Mouse (Mus musculus) stomach, postnatal 0 days (tissue): ENCODE data around the gene Por. TPM values are rescaled to one million over a fixed set of nuclear protein-coding genes. Genes with fewer than 3 reads are reported as not detected.

Source experiments
- ATAC-seq: fragments of 200-750 bp; cut with Nextera tagmentation; 2 replicates; pipeline ENCODE4 v1.8.0; 2017; ENCODE audit not compliant: low FRiP score, low TSS enrichment
- DNase-seq: peaks from one replicate; pipeline ENCODE4 v3.0.0-alpha.2; 2016; ENCODE audit warnings: low spot score
- H3K27ac ChIP-seq: fragments of 300-500 bp; sonication (generic); replicated peaks from 2 replicates; pipeline ENCODE4 v1.5.1; 2014; ENCODE audit warnings: mild to moderate bottlenecking, control low read depth
- H3K27me3 ChIP-seq: fragments of 300-500 bp; sonication (generic); 2 replicates; pipeline ENCODE4 v1.6.1; 2014; ENCODE audit warnings: low read length; ENCODE audit not compliant: control insufficient read depth, insufficient read depth
- H3K36me3 ChIP-seq: fragments of 300-500 bp; sonication (generic); 2 replicates; pipeline ENCODE4 v1.6.1; 2014; ENCODE audit warnings: low read length, mixed read lengths; ENCODE audit not compliant: control insufficient read depth, insufficient read depth
- H3K4me1 ChIP-seq: fragments of 300-500 bp; sonication (generic); replicated peaks from 2 replicates; pipeline ENCODE4 v1.6.1; 2014; ENCODE audit warnings: antibody characterized with exemption; ENCODE audit not compliant: control insufficient read depth, insufficient read depth
- H3K4me2 ChIP-seq: fragments of 300-500 bp; sonication (generic); replicated peaks from 2 replicates; pipeline ENCODE4 v1.6.1; 2014; ENCODE audit warnings: low read depth, mild to moderate bottlenecking, control low read depth, moderate library complexity
- H3K4me3 ChIP-seq: fragments of 300-500 bp; sonication (generic); 2 replicates; pipeline ENCODE4 v1.5.1; 2014; ENCODE audit warnings: low read depth, low read length, control low read depth
- H3K9ac ChIP-seq: fragments of 300-500 bp; sonication (generic); 2 replicates; pipeline ENCODE4 v1.6.1; 2014; ENCODE audit warnings: mild to moderate bottlenecking, low read length, control low read depth, mixed read lengths
- H3K9me3 ChIP-seq: fragments of 300-500 bp; sonication (generic); 2 replicates; pipeline ENCODE4 v1.6.1; 2016; ENCODE audit warnings: low read length; ENCODE audit not compliant: control insufficient read depth
- CTCF ChIP-seq: IDR thresholded peaks from 2 replicates; pipeline ENCODE4 v1.5.1; 2016; ENCODE audit warnings: antibody characterized with exemption, low read depth, mild to moderate bottlenecking, moderate library complexity
- EP300 ChIP-seq: optimal IDR thresholded peaks from 2 replicates; pipeline ENCODE3; 2016; ENCODE audit warnings: antibody characterized with exemption
- WGBS: fragments of 180-500 bp; shearing (Covaris S2); extraction: QIAGEN DNeasy Blood & Tissue Kit; methylation state at CpG from one replicate; pipeline ENCODE4 v1.1.7; 2014; 5-methylcytosine and 5-hydroxymethylcytosine counted together
- polyA plus RNA-seq: library from polyadenylated mRNA; unstranded; fragments of >200 nt; fragmentation: Nextera tagmentation; extraction: Ambion mirVana; gene quantifications from 2 replicates; pipeline ENCODE4 v1.2.1, GENCODE M21; 2015

The Por gene
- polyA plus RNA-seq, 1 experiment from 2014 or later, result 177 TPM

DNA sequence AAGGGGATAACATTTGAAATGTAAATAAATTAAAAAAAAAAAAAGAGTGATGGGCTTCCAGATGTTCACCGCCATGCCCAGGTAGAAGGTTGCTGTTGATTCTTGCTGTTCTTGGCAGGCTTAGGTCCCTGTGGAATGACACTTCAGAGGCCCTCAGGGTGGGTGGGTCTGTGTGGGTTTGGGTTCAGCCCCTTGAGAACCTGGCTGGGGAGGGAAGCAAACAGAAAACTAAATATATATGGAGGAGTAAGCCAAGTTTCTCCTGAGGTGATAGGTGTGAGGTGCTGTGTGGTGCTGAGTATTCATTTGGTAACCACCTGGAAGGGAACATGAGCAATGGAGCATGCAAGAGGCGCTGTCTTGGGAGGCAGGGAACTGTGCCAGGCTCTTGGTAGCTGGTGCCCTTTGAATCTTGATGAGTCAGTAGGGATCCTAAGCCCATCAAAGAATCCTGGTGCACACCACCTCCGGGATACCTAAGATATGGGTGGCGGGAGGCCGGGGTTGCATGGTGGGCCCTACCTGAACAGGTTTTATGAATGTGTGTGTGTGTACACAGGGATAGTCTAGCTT lies 23.5 kb downstream of the Por start:
- no peak overlapping the region for H3K4me2 ChIP-seq
- no peak overlapping the region for H3K4me3 ChIP-seq
- ATAC-seq, result no peak
- no peaks in the 10 kb centered on the region for H3K4me1 ChIP-seq
- TF ChIP-seq CTCF (no peak), EP300 (no peak)
- WGBS, result 75% methylated on average over 5 of the region's 5 CpGs
- H3K36me3 ChIP-seq, result no peaks in the 10 kb centered on the region
- no peak overlapping the region for H3K9ac ChIP-seq
- no peak overlapping the region for H3K27ac ChIP-seq
- no peaks in the 10 kb centered on the region for H3K27me3 ChIP-seq
- no peak for DNase-seq
- H3K9me3 ChIP-seq, result no peaks in the 10 kb centered on the region

DNA sequence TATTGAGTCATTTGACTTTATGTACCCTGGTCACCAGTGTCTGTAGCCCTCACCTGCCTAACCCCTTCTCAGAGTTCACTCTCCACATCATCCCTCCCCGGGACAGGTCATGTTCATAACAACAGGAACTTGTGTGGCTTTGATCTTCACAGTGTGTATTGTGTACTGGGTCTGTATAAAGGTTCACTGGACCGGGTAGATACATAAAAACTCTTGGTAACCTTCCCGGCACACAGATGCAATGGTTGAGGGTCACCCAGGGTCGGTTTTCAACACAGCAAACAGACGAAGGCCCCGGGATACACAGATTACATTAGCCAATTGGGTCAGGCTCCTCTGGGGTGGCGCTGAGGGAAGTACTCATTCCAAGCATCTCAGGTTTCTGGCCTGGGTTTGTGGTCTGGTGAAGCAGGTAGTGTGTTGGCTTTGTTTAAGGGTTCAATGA lies 25.5 kb downstream of the Por start:
- Histone ChIP-seq H3K27me3 (no peaks in the 10 kb centered on the region), H3K9ac (no peak overlapping the region), H3K9me3 (no peaks in the 10 kb centered on the region), H3K4me1 (no peaks in the 10 kb centered on the region), H3K4me2 (no peak overlapping the region), H3K27ac (peak overlapping the region; percentile 36), H3K36me3 (no peaks in the 10 kb centered on the region), H3K4me3 (no peak overlapping the region)
- DNase-seq (peak; percentile 53), ATAC-seq (peak; percentile 88)
- TF ChIP-seq EP300 (no peak), CTCF (no peak)
- WGBS, result 41% methylated on average over 7 of the region's 7 CpGs

DNA sequence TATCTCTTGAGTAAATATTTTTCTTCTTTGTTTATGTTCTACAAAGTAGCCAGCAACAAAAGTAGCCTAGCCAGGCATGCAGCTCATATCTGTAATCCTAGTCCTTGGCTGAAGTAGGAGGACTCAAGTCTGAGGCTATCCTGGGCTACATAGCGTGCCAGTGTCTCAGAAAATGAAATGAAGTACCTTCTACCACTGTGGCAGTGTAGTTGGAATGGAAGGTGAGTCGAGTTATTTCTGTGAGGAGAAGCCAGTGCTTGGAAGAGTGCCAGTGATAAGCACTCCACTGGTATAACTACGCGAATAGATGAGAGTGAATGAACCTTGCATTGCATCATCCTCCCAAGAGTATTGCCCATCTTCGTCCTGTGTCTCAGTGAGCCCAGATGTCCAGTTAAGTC lies 27.9 kb downstream of the Por start:
- no peak for ATAC-seq
- H3K9ac ChIP-seq, result no peak overlapping the region
- no peaks in the 10 kb centered on the region for H3K9me3 ChIP-seq
- no peak overlapping the region for H3K4me2 ChIP-seq
- no peaks in the 10 kb centered on the region for H3K27me3 ChIP-seq
- H3K4me3 ChIP-seq, result no peak overlapping the region
- no peaks in the 10 kb centered on the region for H3K36me3 ChIP-seq
- no peak for DNase-seq
- WGBS, result 61% methylated on average over 5 of the region's 5 CpGs
- H3K4me1 ChIP-seq, result no peaks in the 10 kb centered on the region
- H3K27ac ChIP-seq, result no peak overlapping the region
- TF ChIP-seq CTCF, result no peak
- no peak for TF ChIP-seq EP300

DNA sequence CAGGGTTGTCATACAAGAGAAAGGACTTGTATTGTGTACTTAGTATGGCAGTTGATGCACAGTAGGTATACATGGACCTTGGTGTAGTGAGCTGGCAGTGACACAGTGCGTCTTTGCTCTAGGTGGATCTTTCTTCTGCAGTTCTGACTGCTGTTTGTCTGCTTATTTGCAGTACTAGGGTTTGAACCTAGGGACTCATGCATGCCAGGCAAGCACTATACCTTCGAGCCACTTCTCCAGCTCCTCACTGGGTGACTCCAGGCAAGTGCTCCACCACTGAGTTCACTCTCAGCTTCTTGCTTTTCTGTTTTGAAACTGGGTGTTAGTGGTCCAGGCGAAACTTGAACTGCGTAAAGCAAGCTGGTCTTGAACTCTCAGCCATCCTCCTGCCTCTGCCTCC lies 31.8 kb downstream of the Por start:
- ATAC-seq, result no peak
- Histone ChIP-seq H3K36me3 (no peaks in the 10 kb centered on the region), H3K9me3 (no peaks in the 10 kb centered on the region), H3K27me3 (no peaks in the 10 kb centered on the region), H3K9ac (no peak overlapping the region), H3K4me2 (no peak overlapping the region), H3K27ac (no peak overlapping the region), H3K4me1 (no peaks in the 10 kb centered on the region), H3K4me3 (no peak overlapping the region)
- TF ChIP-seq CTCF, result no peak
- no peak for TF ChIP-seq EP300
- no peak for DNase-seq
- WGBS, result 97% methylated on average over 4 of the region's 4 CpGs

DNA sequence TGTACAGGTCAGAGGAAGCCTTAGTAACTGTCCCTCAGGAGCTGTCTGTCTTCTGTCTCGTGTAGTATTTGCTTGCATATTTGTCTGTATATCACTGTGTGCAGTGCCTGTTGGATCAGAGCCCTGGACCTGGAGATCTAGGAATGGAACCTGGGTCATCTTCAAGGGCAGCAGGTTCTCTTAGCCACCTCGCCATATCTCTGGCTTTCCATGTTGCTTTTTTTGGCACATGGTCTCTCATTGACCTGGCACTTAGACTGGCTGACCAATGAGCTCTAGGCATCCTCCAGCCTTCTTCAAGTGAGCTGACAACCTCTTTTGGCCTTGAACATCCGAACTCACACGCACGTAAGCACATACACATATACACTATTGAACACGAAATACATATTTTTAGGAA lies 32.4 kb downstream of the Por start:
- DNase-seq (no peak), ATAC-seq (no peak)
- Histone ChIP-seq H3K4me1 (no peaks in the 10 kb centered on the region), H3K4me3 (no peak overlapping the region), H3K9ac (no peak overlapping the region), H3K36me3 (no peaks in the 10 kb centered on the region), H3K4me2 (no peak overlapping the region), H3K9me3 (no peaks in the 10 kb centered on the region), H3K27me3 (no peaks in the 10 kb centered on the region), H3K27ac (peak overlapping the region; percentile 49; the same call in 1 of the 2 replicates)
- TF ChIP-seq EP300 (no peak), CTCF (no peak)
- 80% methylated on average over 6 of the region's 6 CpGs for WGBS

DNA sequence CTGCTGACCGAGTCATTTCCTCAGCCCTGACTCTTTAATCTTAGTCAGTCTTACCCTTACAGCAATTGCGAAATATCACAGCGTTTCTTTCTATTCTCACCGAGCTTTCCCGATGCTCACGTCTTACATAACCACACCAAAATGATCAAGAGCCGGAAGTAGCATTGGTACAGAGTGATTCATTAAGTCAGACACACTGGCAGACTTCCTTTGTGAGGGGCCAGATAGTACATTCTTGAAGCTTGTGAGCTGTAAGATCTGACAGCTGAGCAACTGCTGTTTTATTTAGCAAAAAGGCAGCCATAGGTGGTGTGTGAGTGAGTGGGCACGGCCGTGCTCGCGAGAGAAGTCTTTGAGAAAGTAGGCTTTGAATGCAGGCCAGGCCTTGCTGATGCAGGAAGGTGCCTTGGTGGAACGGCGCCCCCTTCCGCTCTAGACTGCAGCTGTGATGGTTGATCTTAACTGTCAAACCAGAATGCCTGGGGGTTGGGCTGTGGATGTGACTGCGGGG lies 32.9 kb downstream of the Por start:
- Histone ChIP-seq H3K4me1 (no peaks in the 10 kb centered on the region), H3K9ac (0 out of 2 replicates have a peak overlapping the region, but pooled peaks have one; percentile 23), H3K27ac (peak overlapping the region; percentile 49; the same call in 1 of the 2 replicates), H3K27me3 (no peaks in the 10 kb centered on the region), H3K4me3 (no peak overlapping the region), H3K4me2 (no peak overlapping the region), H3K36me3 (no peaks in the 10 kb centered on the region; the same call in 1 of the 2 replicates), H3K9me3 (no peaks in the 10 kb centered on the region)
- DNase-seq (no peak), ATAC-seq (peak; percentile 60; the same call in 1 of the 2 replicates)
- WGBS, result 47% methylated on average over 15 of the region's 15 CpGs
- TF ChIP-seq EP300 (no peak), CTCF (peak; percentile 55)
